Mouse (Mus musculus) liver, postnatal 0 days (tissue): ENCODE results near the gene Nlgn2. TPM values are rescaled to one million over a fixed set of nuclear protein-coding genes. Genes with fewer than 3 reads are reported as not detected.

ENCODE experiments used
- ATAC-seq: fragments of 200-750 bp; cut with Nextera tagmentation; 2 replicates; pipeline ENCODE4 v1.8.0; 2017; ENCODE audit warnings: mild to moderate bottlenecking, moderate library complexity
- DNase-seq: peaks from one replicate; pipeline ENCODE4 v3.0.0-alpha.2; 2016
- H3K27ac ChIP-seq: fragments of 300-500 bp; sonication (generic); 2 replicates; pipeline ENCODE4 v1.5.1; 2014; ENCODE audit warnings: antibody characterized with exemption, moderate library complexity, mild to moderate bottlenecking, low read depth
- H3K27me3 ChIP-seq: fragments of 300-500 bp; sonication (generic); 2 replicates; pipeline ENCODE4 v1.6.1; 2014; ENCODE audit warnings: low read length, control low read depth, mixed read lengths; ENCODE audit not compliant: insufficient read depth
- H3K36me3 ChIP-seq: fragments of 300-500 bp; sonication (generic); replicated peaks from 2 replicates; pipeline ENCODE4 v1.6.1; 2014; ENCODE audit warnings: mild to moderate bottlenecking, control low read depth, low read length, moderate library complexity, mixed read lengths; ENCODE audit not compliant: insufficient read depth
- H3K4me1 ChIP-seq: fragments of 300-500 bp; sonication (generic); 2 replicates; pipeline ENCODE4 v1.6.1; 2014; ENCODE audit warnings: antibody characterized with exemption, mild to moderate bottlenecking, control low read depth; ENCODE audit not compliant: insufficient read depth
- H3K4me2 ChIP-seq: fragments of 300-500 bp; sonication (generic); 2 replicates; pipeline ENCODE4 v1.6.1; 2014; ENCODE audit warnings: low read depth, mild to moderate bottlenecking, low read length, moderate library complexity, mixed read lengths
- H3K4me3 ChIP-seq: fragments of 300-500 bp; sonication (generic); 2 replicates; pipeline ENCODE4 v1.5.1; 2014; ENCODE audit warnings: low read depth, low read length
- H3K9ac ChIP-seq: fragments of 300-500 bp; sonication (generic); replicated peaks from 2 replicates; pipeline ENCODE4 v1.6.1; 2014; ENCODE audit warnings: mild to moderate bottlenecking, moderate library complexity
- H3K9me3 ChIP-seq: fragments of 300-500 bp; sonication (generic); 2 replicates; pipeline ENCODE4 v1.6.1; 2016; ENCODE audit warnings: mild to moderate bottlenecking, control low read depth, low read length, mixed read lengths
- CTCF ChIP-seq: sonication (generic); IDR thresholded peaks from 2 replicates; pipeline ENCODE4 v1.5.1; 2016; ENCODE audit warnings: antibody characterized with exemption, low read depth
- EP300 ChIP-seq: IDR thresholded peaks from 2 replicates; pipeline ENCODE4 v1.6.1; 2016; ENCODE audit warnings: antibody characterized with exemption, low read depth, mild to moderate bottlenecking
- WGBS: fragments of 180-500 bp; shearing (Covaris S2); extraction: QIAGEN DNeasy Blood & Tissue Kit; methylation state at CpG from one replicate; pipeline ENCODE4 v1.1.7; 2014; ENCODE audit not compliant: insufficient replicate concordance; 5-methylcytosine and 5-hydroxymethylcytosine counted together
- polyA plus RNA-seq: library from polyadenylated mRNA; unstranded; fragments of >200 nt; fragmentation: Nextera tagmentation; extraction: Ambion mirVana; gene quantifications from 2 replicates; pipeline ENCODE4 v1.2.1, GENCODE M21; 2015

The Nlgn2 gene
- polyA plus RNA-seq, 1 experiment from 2014 or later = 0.60 TPM

DNA sequence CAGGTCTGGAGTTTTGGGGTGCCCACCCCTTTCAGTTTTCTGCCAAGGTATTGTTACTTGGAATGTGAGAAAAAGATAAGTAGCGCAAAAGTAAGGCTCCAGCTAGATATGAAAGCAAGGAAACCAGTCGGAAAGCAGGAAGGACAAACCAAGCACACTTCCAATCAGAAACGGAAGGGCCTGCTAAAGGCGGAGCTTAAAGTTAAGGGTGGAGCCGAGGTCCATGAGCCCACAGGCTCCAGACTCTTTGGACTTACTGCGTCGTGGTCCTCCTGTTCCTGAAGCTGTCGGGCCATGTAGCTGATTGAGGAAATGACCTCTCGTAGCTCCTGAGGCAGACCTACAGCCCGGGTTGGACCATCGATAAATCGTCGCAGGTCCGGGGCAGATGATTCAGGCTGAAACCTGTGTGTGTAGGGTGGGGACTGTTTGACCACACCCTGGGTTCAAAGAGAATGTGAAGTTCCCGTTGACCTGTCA, 52.8 kb downstream of the Nlgn2 start:
- ATAC-seq = peak; percentile 77
- TF ChIP-seq CTCF = no peak
- TF ChIP-seq EP300 = peak; percentile 64; the same call in 1 of the 2 replicates
- peak; percentile 56 for DNase-seq
- WGBS = 16% methylated on average over 15 of the region's 15 CpGs
- 0 out of 2 replicates have a peak, but pooled peaks cover 5% of the 10 kb centered on the region for H3K27me3 ChIP-seq
- H3K4me2 ChIP-seq = peak overlapping the region; percentile 69
- H3K9me3 ChIP-seq = no peaks in the 10 kb centered on the region
- H3K9ac ChIP-seq = peak overlapping the region; percentile 22; the same call in 1 of the 2 replicates
- no peak overlapping the region for H3K27ac ChIP-seq
- no peaks in the 10 kb centered on the region for H3K36me3 ChIP-seq
- H3K4me3 ChIP-seq = peak overlapping the region; percentile 32
- H3K4me1 ChIP-seq = peaks cover 17% of the 10 kb centered on the region

DNA sequence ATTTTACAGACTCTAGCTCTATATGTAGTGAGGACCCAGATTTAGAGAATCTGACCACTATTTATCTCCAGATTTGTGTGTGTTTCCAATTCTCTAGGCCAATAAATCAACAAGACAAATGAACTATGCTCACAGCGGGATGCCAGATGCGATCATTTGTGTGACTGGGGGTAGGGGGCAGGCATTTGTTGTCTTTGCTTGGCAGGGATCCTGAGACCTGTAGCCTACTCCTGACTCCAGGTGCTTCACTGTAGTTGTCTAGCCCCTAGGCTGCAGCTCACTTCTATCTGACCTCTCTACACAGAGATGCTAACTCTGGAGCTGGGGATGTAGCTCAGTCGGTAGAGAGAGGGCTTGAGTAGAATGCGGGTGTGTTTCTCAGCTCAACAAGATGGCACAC, 55.8 kb downstream of the Nlgn2 start:
- ATAC-seq (no peak), DNase-seq (no peak)
- Histone ChIP-seq H3K27ac (no peak overlapping the region), H3K4me1 (peaks cover 11% of the 10 kb centered on the region), H3K9ac (no peak overlapping the region), H3K27me3 (0 out of 2 replicates have a peak, but pooled peaks cover 7% of the 10 kb centered on the region), H3K9me3 (no peaks in the 10 kb centered on the region), H3K36me3 (no peaks in the 10 kb centered on the region), H3K4me2 (no peak overlapping the region), H3K4me3 (no peak overlapping the region)
- WGBS = 33% methylated on average over 4 of the region's 4 CpGs
- no peak for TF ChIP-seq CTCF
- TF ChIP-seq EP300 = no peak

DNA sequence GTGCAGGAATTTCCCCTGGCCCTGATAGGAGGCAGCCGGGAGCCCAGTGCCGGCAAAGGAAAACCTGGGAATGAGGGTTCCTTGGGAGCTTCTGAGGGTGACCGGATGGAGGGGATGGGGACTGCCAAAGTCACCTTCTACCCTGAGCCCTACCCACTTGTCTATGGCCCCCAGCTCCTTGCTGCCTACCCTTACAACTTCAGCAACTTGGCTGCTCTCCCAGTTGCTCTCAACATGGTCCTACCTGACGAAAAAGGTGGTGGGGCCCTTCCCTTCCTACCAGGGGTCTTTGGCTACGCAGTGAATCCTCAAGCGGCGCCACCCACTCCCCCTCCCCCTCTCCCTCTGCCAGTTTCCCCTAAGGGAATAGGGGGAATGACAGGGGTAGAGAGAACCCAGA, 58.6 kb downstream of the Nlgn2 start:
- 0 out of 2 replicates have a peak, but pooled peaks cover 7% of the 10 kb centered on the region for H3K27me3 ChIP-seq
- WGBS = 74% methylated on average over 6 of the region's 7 CpGs
- H3K9ac ChIP-seq = no peak overlapping the region
- no peak overlapping the region for H3K27ac ChIP-seq
- H3K9me3 ChIP-seq = no peaks in the 10 kb centered on the region
- TF ChIP-seq CTCF = no peak
- TF ChIP-seq EP300 = no peak
- H3K4me1 ChIP-seq = no peaks in the 10 kb centered on the region
- H3K4me2 ChIP-seq = no peak overlapping the region
- no peak overlapping the region for H3K4me3 ChIP-seq
- H3K36me3 ChIP-seq = peaks cover 2% of the 10 kb centered on the region; the same call in 1 of the 2 replicates
- ATAC-seq = no peak
- no peak for DNase-seq

DNA sequence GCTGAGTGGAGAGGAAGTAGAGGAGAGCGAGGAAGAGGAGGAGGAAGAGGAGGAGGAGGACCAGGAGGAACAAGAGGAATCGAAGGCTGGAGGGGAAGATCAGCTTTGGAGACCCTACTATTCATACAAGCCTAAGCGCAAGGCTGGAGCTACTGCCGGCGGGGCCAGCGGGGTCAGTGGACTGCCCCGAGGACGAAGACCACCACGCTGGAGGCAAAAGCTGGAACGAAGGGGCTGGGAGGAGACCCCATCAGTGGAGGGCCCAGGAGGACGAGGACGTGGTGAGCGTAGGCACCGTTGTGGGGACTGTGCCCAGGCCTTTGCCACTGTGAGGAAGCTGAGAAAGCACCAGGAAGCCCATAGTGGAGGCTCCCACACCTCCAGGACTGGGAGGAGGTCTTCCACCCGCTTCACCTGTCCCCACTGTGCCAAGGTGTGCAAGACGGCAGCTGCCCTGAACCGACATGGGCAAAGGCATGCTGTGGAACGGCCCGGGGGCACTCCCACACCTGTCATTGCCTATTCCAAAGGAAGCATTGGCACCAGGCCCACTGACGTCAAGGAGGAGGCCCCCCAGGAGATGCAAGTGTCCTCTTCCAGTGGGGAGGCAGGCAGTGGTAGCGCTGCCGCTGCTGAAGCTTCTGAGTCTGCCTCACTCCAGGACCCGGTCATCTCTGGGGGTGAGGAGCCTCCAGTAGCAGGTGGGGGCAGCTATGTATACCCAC, 59.2 kb downstream of the Nlgn2 start:
- WGBS = 66% methylated on average over 23 of the region's 23 CpGs
- H3K4me1 ChIP-seq = no peaks in the 10 kb centered on the region
- no peak overlapping the region for H3K4me3 ChIP-seq
- no peak for DNase-seq
- no peak overlapping the region for H3K9ac ChIP-seq
- no peak overlapping the region for H3K27ac ChIP-seq
- H3K36me3 ChIP-seq = peaks cover 2% of the 10 kb centered on the region; the same call in 1 of the 2 replicates
- H3K9me3 ChIP-seq = no peaks in the 10 kb centered on the region
- no peak for ATAC-seq
- 0 out of 2 replicates have a peak, but pooled peaks cover 7% of the 10 kb centered on the region for H3K27me3 ChIP-seq
- TF ChIP-seq EP300 = no peak
- TF ChIP-seq CTCF = no peak
- no peak overlapping the region for H3K4me2 ChIP-seq

DNA sequence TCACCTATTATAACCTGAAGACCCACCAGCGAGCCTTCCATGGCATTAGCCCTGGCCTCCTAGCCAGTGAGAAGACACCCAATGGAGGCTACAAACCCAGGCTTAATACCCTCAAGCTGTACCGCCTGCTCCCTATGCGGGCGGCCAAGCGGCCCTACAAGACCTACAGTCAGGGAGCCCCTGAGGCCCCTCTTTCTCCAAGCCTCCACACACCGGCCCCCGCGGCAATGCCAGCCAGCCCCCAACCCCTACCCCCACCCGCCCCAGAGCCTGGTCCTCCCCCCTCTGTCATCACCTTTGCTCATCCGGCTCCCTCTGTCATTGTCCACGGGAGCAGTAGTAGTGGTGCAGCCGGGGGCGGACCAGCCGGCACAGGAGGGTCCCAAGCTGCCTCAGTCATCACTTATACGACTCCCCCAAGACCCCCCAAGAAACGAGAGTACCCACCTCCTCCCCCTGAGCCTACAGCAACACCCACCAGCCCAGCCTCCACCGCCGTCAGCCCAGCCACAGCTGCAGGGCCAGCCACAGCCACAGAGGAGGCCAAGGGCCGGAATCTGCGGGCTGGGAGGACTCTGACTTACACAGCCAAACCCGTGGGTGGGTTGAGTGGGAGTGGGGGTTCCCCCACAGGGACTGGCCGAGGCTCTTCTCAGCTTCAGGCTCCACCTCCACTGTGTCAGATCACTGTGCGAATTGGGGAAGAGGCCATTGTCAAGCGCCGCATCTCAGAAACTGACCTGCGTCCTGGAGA, 59.9 kb downstream of the Nlgn2 start:
- TF ChIP-seq EP300 (no peak), CTCF (no peak)
- Histone ChIP-seq H3K9me3 (no peaks in the 10 kb centered on the region), H3K9ac (no peak overlapping the region), H3K27ac (no peak overlapping the region), H3K4me1 (no peaks in the 10 kb centered on the region), H3K36me3 (peaks cover 2% of the 10 kb centered on the region; the same call in 1 of the 2 replicates), H3K27me3 (0 out of 2 replicates have a peak, but pooled peaks cover 7% of the 10 kb centered on the region), H3K4me3 (no peak overlapping the region), H3K4me2 (no peak overlapping the region)
- 61% methylated on average over 26 of the region's 26 CpGs for WGBS
- peak; percentile 16 for DNase-seq
- no peak for ATAC-seq

DNA sequence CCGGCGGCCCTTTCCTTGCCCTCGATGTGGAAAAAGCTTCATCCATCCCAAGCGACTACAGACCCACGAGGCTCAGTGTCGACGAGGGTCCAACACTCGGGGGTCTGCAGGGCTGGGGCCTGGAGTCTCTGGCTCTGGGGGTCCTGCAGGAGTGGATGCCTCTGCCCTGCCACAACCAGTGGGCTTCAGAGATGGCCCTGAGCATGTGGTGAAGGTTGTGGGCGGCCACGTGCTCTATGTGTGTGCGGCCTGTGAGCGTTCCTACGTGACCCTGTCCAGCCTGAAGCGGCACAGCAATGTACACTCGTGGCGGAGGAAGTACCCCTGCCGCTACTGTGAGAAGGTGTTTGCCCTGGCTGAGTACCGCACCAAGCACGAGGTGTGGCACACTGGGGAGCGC, 61.1 kb downstream of the Nlgn2 start:
- no peak overlapping the region for H3K9ac ChIP-seq
- H3K4me1 ChIP-seq = no peaks in the 10 kb centered on the region
- no peaks in the 10 kb centered on the region for H3K9me3 ChIP-seq
- WGBS = 82% methylated on average over 20 of the region's 20 CpGs
- peaks cover 2% of the 10 kb centered on the region; the same call in 1 of the 2 replicates for H3K36me3 ChIP-seq
- no peak overlapping the region for H3K27ac ChIP-seq
- no peak overlapping the region for H3K4me3 ChIP-seq
- H3K4me2 ChIP-seq = no peak overlapping the region
- TF ChIP-seq CTCF (no peak), EP300 (no peak)
- 0 out of 2 replicates have a peak, but pooled peaks cover 4% of the 10 kb centered on the region for H3K27me3 ChIP-seq
- no peak for ATAC-seq
- no peak for DNase-seq
